Mouse (Mus musculus): ENCODE results near the gene Atcay. TPM values are rescaled to one million over a fixed set of nuclear protein-coding genes. Genes with fewer than 3 reads are reported as not detected.

Gene Atcay
- total and polyA plus RNA-seq, 3 experiments = 0.06 to 0.08 TPM; not detected in 1

GRCm38 (mm10) chr10:81244595-81244994 lies 14.0 kb upstream of the Atcay start:
- H3K4me1 ChIP-seq (ENCODE audit: control insufficient read depth in 1 of 2, insufficient read depth in 2 of 2) = peaks cover 12 to 23% of the 10 kb centered on the region in 2 experiments
- TF ChIP-seq CTCF (conservative IDR thresholded peaks at IDR 0.05 in 1 of 2, IDR thresholded peaks at IDR 0.05 in 1 of 2; ENCODE audit: low read depth in 2 of 2, low read length in 2 of 2) (peak; percentile 75 to 84), UBTF (IDR thresholded peaks at IDR 0.05; ENCODE audit: low read depth, low read length) (no peak), ZC3H11A (IDR thresholded peaks at IDR 0.05; ENCODE audit: low read depth, low read length) (no peak), POLR2A (IDR thresholded peaks at IDR 0.05; ENCODE audit: low read depth, low read length) (no peak), GABPA (IDR thresholded peaks at IDR 0.05; ENCODE audit: insufficient replicate concordance, low read depth, low read length) (no peak), ZKSCAN1 (IDR thresholded peaks at IDR 0.05; ENCODE audit: borderline replicate concordance, low read depth, low read length) (no peak), MYC (IDR thresholded peaks at IDR 0.05; ENCODE audit: low read depth, low read length) (no peak), JUN (IDR thresholded peaks at IDR 0.05; ENCODE audit: insufficient read depth, low read depth, low read length) (no peak), CHD2 (IDR thresholded peaks at IDR 0.05; ENCODE audit: low read length) (peak; percentile 77), NELFE (IDR thresholded peaks at IDR 0.05; ENCODE audit: low read depth, low read length) (0 out of 2 replicates have a peak, but pooled peaks have one; percentile 37), MEF2A (IDR thresholded peaks at IDR 0.05; ENCODE audit: borderline replicate concordance, low read depth, low read length) (no peak), JUND (conservative IDR thresholded peaks at IDR 0.05; ENCODE audit: low read depth, low read length) (no peak), ZMIZ1 (IDR thresholded peaks at IDR 0.05; ENCODE audit: low read depth, low read length) (0 out of 2 replicates have a peak, but pooled peaks have one; percentile 23), ZNF384 (IDR thresholded peaks at IDR 0.05; ENCODE audit: low read depth, low read length) (no peak), POLR2AphosphoS2 (IDR thresholded peaks at IDR 0.05; ENCODE audit: low read depth, low read length) (no peak), ETS1 (conservative IDR thresholded peaks at IDR 0.05; ENCODE audit: low read depth, low read length) (no peak), MAZ (IDR thresholded peaks at IDR 0.05; ENCODE audit: low read depth, low read length) (0 out of 2 replicates have a peak, but pooled peaks have one; percentile 40), SIN3A (IDR thresholded peaks at IDR 0.05; ENCODE audit: low read length) (peak; percentile 54; the same call in 1 of the 2 replicates), TBP (conservative IDR thresholded peaks at IDR 0.05; ENCODE audit: low read depth, low read length) (no peak), MAX (IDR thresholded peaks at IDR 0.05; ENCODE audit: low read length) (no peak), IRF4 (IDR thresholded peaks at IDR 0.05; ENCODE audit: low read depth, low read length) (0 out of 2 replicates have a peak, but pooled peaks have one; percentile 37), MAFK (IDR thresholded peaks at IDR 0.05; ENCODE audit: insufficient replicate concordance, low read length) (no peak), PAX5 (IDR thresholded peaks at IDR 0.05; ENCODE audit: low read length) (no peak), ELF1 (IDR thresholded peaks at IDR 0.05; ENCODE audit: low read depth, low read length) (peak; percentile 79), E2F4 (IDR thresholded peaks at IDR 0.05; ENCODE audit: insufficient replicate concordance, low read depth, low read length) (no peak), NRF1 (IDR thresholded peaks at IDR 0.05; ENCODE audit: low read depth, low read length) (no peak), EP300 (IDR thresholded peaks at IDR 0.05; ENCODE audit: low read length) (no peak), SMC3 (IDR thresholded peaks at IDR 0.05; ENCODE audit: low read depth, low read length) (peak; percentile 68), CHD1 (IDR thresholded peaks at IDR 0.05; ENCODE audit: low read depth, low read length) (no peak), RAD21 (IDR thresholded peaks at IDR 0.05; ENCODE audit: low read depth, low read length) (peak; percentile 73), USF1 (IDR thresholded peaks at IDR 0.05; ENCODE audit: low read depth, low read length) (no peak), KAT2A (IDR thresholded peaks at IDR 0.05; ENCODE audit: insufficient replicate concordance, low read length) (no peak), HCFC1 (IDR thresholded peaks at IDR 0.05; ENCODE audit: low read depth, low read length) (peak; percentile 38; the same call in 1 of the 2 replicates), TCF12 (IDR thresholded peaks at IDR 0.05; ENCODE audit: low read depth, low read length) (no peak), BHLHE40 (IDR thresholded peaks at IDR 0.05; ENCODE audit: low read depth, low read length) (peak; percentile 48; the same call in 1 of the 2 replicates), MXI1 (IDR thresholded peaks at IDR 0.05; ENCODE audit: low read depth, low read length) (0 out of 2 replicates have a peak, but pooled peaks have one; percentile 24), USF2 (conservative IDR thresholded peaks at IDR 0.05; ENCODE audit: low read depth, low read length) (no peak), RCOR1 (conservative IDR thresholded peaks at IDR 0.05; ENCODE audit: low read depth, low read length) (no peak)
- DNase-seq (ENCODE audit: extremely low read depth) = peak; percentile 69

More at GRCm38 (mm10) chr10:81244595-81244994, 14.0 kb upstream of the Atcay start:
- in situ Hi-C loops (cut with MboI; ENCODE audit: low pct_ligation_motif_present, low pct_unique_long_range_greater_than_20kb, low sequenced_read_pairs) = no loop called here
- dilution Hi-C loops (cut with MboI; ENCODE audit: extremely low pct_ligation_motif_present, extremely low pct_unique_long_range_greater_than_20kb, low sequenced_read_pairs) = no loop called here
- no peaks in the 10 kb centered on the region for H3K27me3 ChIP-seq (replicated peaks)
- H3K79me2 ChIP-seq (replicated peaks; ENCODE audit: control insufficient read depth, extremely low read depth, insufficient read depth, poor library complexity, severe bottlenecking) = no peaks in the 10 kb centered on the region
- no peaks in the 10 kb centered on the region for H3K9me3 ChIP-seq (replicated peaks; ENCODE audit: low read length)
- no peak overlapping the region for H3K9ac ChIP-seq (ENCODE audit: insufficient read depth, low read depth)
- H3K4me3 ChIP-seq (replicated peaks in 1 of 3; ENCODE audit: low read depth in 2 of 3, low read length in 2 of 3, poor library complexity in 1 of 3) = no peak overlapping the region
- no peak overlapping the region for H3K4me2 ChIP-seq (ENCODE audit: insufficient read depth, low read depth, poor library complexity, severe bottlenecking)
- H3K27ac ChIP-seq (ENCODE audit: insufficient read depth, low read depth) = no peak overlapping the region
- peaks cover 16 to 73% of the 10 kb centered on the region in 2 experiments for H3K36me3 ChIP-seq (replicated peaks in 1 of 2; ENCODE audit: control insufficient read depth in 1 of 2, insufficient read depth in 1 of 2, low read length in 1 of 2)

Data from CH12.LX (cell line).